Mouse (Mus musculus) adipose tissue, adult 10 weeks (tissue): ENCODE data around the gene Evi2b. TPM values are rescaled to one million over a fixed set of nuclear protein-coding genes. Genes with fewer than 3 reads are reported as not detected.

Source experiments
- polyA plus RNA-seq: library from polyadenylated mRNA; stranded (reverse); fragments of 350-450 nt; fragmentation: Illumina TruSeq; extraction: RNeasy Lipid Tissue Mini Kit (QIAGEN cat#74804); gene quantifications from one replicate; pipeline ENCODE4 v1.2.3, GENCODE M21; 2014; ENCODE audit warnings: low read depth, low replicate concordance

Evi2b gene
- polyA plus RNA-seq, result 7.8 TPM

DNA sequence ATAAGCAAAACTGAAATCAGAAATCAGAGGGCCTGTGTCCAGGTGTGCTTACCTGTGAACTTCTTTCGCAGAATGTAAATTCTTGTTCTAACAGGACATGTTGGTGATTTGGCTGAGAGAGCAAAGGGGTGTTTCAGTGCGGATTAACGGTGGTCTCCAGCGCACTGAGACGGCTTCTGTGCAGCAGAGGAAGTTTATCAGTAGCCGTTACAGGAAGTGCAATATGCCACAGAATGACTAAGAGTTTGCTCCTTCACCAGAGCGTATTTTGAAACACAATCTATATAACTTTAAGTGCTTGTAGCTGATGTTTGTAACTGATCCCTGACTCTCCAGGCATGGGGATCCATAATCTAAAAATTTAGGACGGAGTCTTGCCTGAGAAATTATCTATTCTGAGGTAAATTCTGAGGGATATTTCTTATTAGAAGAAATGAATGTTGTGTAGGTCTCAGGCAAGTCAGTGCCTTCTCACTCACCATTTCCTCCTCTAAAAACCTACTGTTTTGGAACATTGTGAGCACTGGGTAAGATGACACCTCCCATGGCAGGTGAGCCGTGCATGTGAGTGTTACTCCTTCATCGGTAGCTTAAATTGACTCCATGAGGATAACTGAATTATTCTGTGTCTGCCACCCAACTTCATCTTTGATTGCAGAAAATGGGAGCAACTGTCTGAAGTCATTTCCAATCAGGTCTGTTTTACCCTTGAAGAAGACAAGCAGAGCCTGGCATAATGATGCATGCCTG, at the start of gene Evi2b:
TSS of gene Evi2b (minus strand) at position 203 of the 750 bp plus-strand sequence.

DNA sequence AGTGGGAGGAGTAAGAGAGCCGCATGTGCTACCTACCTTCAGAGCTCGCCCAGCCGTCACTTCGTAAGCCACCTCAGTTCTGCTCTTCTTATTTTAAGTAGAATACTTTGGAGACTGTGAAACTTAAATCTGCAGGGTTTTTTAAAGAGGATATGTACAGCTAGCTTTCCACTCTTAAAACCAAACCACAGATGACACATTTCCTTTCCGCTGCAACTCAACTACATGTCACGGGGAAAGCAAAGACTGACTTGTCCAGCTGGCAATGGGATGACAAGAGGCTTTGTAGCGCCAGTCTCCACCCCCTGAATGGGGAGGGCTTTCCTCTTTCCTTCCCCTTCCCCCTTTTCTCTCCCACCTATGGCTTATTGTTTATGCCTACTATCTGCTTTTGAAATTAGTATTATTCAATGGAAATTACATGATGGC, 6.8 kb upstream of the Evi2b start, which contains the start of the genes Evi2 and Evi2a:
TSS of gene Evi2 (minus strand) at position 257 of the 429 bp plus-strand sequence.
TSS of gene Evi2a (minus strand) at position 277 of the 429 bp plus-strand sequence.

DNA sequence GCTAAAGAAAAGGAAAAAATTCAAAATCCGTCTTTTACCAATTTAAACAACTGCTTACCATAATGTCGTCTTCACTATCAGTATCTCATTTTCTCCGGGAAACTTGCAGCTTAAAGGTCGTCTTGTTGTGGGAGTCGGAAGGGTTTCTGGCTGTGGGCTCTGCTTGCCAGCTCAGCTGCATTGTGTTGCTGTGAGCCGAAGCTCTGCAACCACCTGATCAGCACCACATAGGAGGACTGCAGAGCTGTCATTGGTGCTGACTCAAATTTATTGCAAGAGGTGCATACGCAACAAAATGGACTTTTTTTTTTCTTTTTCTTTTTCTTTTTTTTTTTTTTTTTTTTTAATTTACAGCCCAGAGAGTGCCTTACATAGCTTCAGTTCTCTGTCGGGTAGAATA, 19.7 kb downstream of the Evi2b start, which contains the start of gene Omg:
TSS of gene Omg (minus strand) at position 240 of the 400 bp plus-strand sequence.

Other genes with a start within 250 kb of the Evi2b start
- gene Gm9964, start 226.9 kb downstream of the Evi2b start, polyA plus RNA-seq, result not detected
- gene Nf1, start 184.1 kb downstream of the Evi2b start, polyA plus RNA-seq, result 12.0 TPM
- not detected for gene Omg, start 19.7 kb downstream of the Evi2b start, polyA plus RNA-seq
- gene Evi2, start 6.8 kb upstream of the Evi2b start, polyA plus RNA-seq, result 0.53 TPM
- gene Evi2a, start 6.8 kb upstream of the Evi2b start, polyA plus RNA-seq, result 10.5 TPM
- 78.4 TPM for gene Rab11fip4, start 67.5 kb upstream of the Evi2b start, polyA plus RNA-seq